Mouse (Mus musculus): ENCODE measurements at regions not wholly inside any gene's neighbourhood (a gene's known extent, or its start where the extent isn't known, plus 50 kb on each side); places are given as distances from the start of the nearest gene placed in this dataset.

DNA sequence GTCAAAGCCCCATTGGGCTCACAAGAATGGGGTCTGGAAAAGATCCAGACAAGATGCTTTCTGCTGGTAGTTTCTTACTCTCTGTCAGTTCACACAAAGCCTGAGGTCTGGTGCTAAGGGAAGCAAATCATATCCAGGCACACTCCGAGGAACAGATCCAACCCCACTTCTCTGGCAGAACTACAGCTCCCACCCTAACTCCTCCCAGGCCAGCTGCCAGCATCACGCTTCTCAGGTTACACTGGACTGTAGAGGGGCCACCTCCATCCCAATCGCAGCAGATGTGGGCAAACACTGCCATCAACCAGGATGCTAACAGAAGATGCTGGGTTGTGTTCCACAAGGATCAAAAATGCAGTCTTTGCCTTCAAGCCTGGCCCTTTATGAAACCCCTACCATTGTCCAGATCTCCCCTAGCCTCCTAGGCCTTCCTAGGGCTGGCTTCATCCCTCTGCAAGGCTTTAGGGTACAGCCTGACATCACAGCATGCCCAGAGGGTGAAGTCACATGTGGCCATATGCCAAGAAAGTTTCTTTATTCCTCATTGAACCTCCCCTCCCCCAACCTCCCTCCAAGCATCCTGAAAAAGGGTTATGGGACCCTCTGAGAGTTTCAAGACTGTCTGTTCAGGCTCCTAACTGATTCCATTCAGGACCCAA is 99.6 kb upstream of the 2610301B20Rik start:
- ATAC-seq, result no peak

DNA sequence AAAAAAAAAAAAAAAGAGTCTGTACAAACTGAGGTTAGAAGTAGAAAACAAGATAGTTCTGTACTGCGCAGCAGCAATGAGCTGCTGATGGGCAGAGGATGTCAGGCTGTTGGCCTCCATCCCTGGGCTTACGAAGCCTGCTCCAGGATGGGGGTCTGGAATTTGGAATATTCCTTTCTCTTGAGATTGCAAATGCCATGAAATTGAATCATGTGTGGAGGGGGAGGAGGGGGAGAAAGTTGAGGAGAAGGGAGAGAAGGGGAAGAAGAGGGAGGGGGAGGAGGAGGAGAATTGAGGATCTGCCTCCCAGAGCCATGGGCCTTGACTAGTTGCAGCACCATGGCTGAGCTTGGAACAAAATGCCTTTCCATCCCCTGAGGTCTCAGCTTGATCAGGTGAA is 87.6 kb upstream of the 2610301B20Rik start:
- no peak for ATAC-seq

DNA sequence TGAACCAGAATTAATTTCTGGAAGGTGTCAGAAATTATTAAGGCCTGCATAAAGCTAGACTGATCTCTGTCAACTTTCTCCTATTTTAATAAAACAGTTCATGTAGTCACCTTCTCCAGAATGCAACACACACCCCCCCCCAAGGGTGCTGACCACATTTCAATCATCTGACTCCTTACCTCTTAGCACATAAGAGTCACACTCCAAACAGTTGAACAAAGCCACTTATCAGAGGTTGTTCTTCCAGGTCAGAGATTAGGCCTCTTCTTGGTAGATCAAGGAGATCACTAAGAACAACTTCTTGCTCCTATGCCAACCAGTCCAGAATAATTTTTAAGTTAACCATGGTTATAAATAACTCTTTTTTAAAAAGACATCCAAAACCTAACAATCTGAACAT is 86.0 kb upstream of the 2610301B20Rik start:
- ATAC-seq, result no peak

DNA sequence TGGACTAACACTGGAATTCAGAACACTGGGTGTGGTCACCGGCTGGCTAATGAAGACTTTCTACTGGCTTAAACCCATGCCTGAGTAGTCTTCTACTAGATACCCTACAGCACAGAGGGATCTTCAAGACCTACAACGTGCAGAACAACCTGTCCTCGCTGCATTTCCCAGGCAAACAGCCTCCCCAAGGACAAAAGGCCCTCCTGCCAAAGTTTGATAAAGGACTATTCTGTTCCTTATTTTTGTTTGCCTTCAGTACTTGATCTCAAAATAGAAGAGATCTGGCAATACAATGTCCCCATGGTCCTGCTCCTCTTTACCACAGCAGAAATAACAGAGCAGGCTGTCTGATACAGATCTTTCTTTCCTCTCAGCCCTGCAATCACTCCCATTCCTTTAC is 85.2 kb upstream of the 2610301B20Rik start:
- no peak for ATAC-seq

DNA sequence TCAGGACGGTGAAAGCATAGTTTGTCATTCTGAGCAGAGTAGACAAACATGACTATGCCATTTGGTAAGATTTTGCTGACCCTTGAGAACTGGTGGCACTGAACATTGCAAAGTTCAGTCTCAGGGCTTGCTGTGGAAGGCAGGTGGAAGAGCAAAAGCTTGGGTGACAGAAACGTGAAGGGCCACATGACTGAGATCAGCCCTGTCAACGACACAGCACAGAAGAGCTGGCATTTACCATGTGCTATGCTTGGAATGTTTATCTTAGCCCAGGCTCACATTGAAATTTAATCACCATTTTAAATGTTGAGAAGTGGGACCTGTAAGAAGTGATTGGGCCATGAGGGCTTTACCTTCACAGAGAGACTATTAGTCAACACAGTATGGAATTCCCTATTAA is 81.7 kb upstream of the 2610301B20Rik start:
- ATAC-seq, result no peak

DNA sequence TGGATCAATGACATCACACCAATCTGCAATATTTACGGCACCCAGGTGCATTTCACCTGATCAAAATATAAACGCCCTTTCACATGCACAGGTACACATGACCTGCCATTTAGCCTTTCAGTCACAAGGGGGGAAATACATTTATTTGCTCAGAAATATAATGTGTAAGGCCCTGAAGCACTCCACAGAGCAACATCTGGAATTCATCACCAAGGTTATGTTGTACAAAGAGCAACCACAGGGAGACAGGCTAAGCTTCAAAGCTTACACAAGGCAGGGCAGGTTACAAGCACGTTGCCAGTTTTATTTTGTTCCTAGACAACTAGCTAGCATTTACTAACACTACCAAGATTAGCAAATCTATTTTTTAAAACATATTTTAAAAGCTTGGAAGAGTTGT is 79.8 kb upstream of the 2610301B20Rik start:
- ATAC-seq, result no peak

DNA sequence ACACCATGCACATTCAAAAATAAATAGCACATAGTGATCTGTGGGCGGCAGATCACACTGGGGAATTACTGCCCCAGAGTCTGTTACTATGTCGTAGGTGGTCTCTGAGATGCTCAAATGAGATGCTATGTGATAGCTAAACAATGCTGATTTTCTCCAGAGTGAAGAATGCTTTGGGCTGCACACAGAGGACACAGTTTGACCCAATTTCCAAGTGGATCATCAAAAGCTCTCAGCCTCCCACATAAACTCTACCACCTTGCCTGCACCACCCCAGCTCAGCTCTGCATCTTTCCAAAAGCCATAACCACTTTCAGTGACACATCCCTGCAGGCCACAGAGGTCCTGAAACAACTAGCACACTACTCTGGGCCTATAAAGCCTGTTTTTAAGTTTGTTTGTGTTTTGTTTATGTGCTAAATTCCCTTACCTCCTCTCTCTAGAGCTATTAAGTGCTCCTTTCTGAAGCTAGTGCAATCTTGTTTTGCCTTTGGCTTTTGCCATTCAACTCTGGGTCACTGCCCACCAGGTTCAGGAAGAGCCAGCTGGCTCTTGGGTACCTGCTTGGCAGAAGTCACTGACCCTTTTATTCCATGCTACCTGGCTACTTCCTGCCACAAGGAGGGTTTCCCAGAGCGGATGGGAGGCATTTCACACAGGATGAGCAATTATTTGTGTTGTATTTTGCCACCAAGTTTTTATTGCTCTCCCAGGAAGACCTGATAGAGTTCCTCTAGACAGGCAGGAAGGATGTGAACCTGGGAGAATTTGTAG is 73.3 kb upstream of the 2610301B20Rik start:
- ATAC-seq, result no peak

DNA sequence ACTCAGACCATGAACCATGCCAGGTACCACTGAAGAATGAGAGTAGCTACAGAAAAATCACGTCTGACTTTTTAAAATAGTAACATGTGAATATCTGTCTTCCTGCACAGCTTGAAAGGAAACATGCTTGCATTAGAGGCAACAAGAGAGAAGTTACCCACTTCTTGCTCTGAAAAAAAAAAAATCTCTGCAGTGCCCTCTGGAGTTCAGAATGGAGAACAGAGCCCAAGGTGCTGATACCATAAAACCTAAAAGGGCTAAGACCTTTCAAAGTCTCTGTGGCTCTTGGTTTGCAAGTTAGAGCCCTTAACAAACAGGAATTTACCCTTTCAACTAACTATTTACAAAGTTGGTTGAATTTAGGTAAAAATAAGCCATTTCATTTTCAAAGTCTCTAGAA is 69.6 kb upstream of the 2610301B20Rik start:
- no peak for ATAC-seq

DNA sequence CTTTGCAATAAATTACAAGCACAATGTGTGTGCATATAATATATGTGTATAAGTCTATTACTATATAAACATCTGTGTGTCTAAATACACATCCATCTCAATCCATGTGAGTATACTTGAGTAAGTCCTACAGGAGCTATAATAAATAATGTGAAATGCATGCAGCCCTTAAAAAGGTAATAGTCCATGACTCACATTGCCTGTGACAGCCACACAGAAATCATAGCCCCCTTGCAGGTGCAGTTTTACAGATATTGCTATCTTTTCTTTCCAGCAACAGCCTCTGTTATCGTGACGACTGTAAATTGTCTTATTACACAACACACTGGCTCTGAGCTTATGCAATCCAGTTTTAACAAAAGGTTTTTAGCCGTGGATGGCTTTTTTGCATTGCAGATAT is 67.0 kb upstream of the 2610301B20Rik start:
- ATAC-seq, result no peak

DNA sequence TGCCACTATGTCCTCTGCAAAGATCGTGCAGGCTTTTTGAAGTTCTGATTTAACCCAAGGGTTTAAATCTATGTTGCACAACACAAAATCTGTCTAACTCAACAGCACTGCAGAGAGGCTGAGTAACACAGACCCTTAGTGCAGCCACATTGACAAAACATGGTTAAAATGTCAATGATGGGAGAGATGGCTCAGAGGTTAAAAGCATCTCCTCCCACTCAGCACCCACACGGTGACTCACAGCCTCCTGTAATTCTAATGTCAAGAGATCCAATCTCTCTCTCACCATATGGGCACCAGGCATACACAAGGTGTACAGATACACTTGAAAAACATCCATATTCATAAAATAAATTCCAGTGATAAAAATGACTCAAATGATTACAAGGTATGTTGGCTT is 61.4 kb upstream of the 2610301B20Rik start:
- no peak for ATAC-seq
